Mouse (Mus musculus): ENCODE measurements around the gene Dmrt2. TPM values are rescaled to one million over a fixed set of nuclear protein-coding genes. Genes with fewer than 3 reads are reported as not detected.
A peak's percentile ranks its signal among the peaks of the same experiment; 100 is the strongest.

Gene Dmrt2
- polyA plus RNA-seq, 1 experiment from 2014 or later: 0.79 TPM

DNA sequence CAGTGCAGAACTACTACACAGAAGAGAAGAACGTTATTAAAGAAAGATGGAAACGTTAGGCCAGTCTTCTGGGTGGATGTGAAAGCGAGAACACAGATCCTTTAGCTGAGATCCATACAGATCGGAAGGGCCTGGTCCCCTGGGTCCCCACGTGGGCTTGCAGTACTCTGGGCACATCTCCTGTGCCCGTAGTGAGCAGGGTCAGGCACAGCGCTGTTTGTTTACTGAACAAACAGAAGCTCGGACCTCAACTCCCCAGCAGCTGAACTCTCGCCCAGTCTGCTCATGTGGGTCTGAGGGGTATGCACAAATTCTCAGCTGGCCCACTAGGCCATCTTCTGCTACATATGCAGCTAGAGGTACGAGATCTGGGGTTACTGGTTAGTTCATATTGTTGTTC, 21.7 kb upstream of the Dmrt2 start:
- Histone ChIP-seq H3K9ac (ENCODE audit: low read depth, low read length) (no peak overlapping the region), H3K9me3 (replicated peaks; ENCODE audit: control insufficient read depth, low read length) (no peaks in the 10 kb centered on the region), H3K27ac (ENCODE audit: low read depth, low read length) (no peak overlapping the region), H3K4me1 (ENCODE audit: control insufficient read depth, insufficient read depth, low read length) (no peaks in the 10 kb centered on the region), H3K4me2 (no peak overlapping the region), H3K4me3 (ENCODE audit: low read depth, low read length) (no peak overlapping the region), H3K36me3 (ENCODE audit: control insufficient read depth, insufficient read depth, low read length) (no peaks in the 10 kb centered on the region), H3K27me3 (ENCODE audit: control insufficient read depth, insufficient read depth, low read length) (no peaks in the 10 kb centered on the region)
- ATAC-seq (replicated peaks; ENCODE audit: insufficient number of reproducible peaks, low FRiP score, low TSS enrichment): no peak
- WGBS (ENCODE audit: insufficient replicate concordance): 63% methylated on average over 10 of the region's 10 CpGs

DNA sequence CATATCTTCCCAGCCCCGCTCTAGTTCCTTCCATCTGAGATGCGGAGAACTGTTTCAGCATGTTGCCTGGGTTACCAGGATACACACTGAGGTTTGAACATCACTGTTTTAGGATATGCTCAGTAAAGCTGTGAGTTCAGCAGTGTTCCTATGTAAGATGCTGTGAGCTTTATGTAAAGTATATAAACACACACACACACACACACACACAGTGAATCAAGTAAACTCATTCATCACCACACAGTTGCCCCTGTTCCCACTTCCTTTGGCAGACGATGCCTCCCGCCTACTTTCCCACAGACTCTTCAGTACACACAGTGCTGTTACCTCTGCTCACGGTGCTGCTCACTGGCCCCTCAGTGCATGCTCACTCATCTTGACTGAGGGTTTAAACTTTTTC, 19.7 kb upstream of the Dmrt2 start:
- no peaks in the 10 kb centered on the region for H3K27me3 ChIP-seq (ENCODE audit: control insufficient read depth, insufficient read depth, low read length)
- no peak for ATAC-seq (replicated peaks; ENCODE audit: insufficient number of reproducible peaks, low FRiP score, low TSS enrichment)
- WGBS (ENCODE audit: insufficient replicate concordance): 70% methylated on average over 5 of the region's 5 CpGs
- H3K4me2 ChIP-seq: no peak overlapping the region
- no peak overlapping the region for H3K9ac ChIP-seq (ENCODE audit: low read depth, low read length)
- H3K4me1 ChIP-seq (ENCODE audit: control insufficient read depth, insufficient read depth, low read length): no peaks in the 10 kb centered on the region
- H3K4me3 ChIP-seq (ENCODE audit: low read depth, low read length): no peak overlapping the region
- H3K9me3 ChIP-seq (replicated peaks; ENCODE audit: control insufficient read depth, low read length): no peaks in the 10 kb centered on the region
- no peaks in the 10 kb centered on the region for H3K36me3 ChIP-seq (ENCODE audit: control insufficient read depth, insufficient read depth, low read length)
- H3K27ac ChIP-seq (ENCODE audit: low read depth, low read length): no peak overlapping the region

DNA sequence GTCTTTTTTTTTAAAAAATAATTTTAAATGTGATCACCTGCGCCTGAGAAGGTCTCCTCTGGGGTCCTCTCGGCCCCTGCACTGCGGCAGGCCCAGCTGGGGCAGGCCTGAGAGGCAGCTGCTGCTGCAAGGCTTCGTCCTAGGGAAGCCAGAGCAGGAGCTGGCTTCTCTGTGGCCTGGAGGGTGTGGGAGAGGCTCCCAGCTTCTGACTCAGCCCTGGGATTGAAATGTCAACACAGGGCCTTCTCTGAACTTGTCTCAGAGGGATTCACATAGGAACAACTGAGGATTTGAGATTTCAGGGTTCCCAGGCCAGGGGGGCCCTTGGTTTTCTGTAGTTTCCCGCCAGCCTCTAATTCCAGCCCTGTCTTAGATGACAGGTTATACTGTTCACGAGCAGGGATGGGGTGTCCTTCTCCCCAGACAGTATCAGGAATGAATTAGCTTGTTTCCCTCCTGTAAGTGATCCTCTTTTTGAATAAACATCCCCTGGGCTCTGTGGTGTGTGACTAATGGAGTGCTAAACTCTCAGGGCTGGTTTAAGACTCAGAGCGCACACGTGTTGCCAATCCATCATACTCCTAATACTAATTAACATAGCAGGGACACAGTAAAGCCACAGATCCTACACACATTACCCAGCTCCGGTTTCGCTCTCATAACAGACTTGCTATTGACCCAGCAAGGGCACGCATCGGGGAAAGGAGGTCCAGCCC, 18.0 kb upstream of the Dmrt2 start:
- Histone ChIP-seq H3K27me3 (ENCODE audit: control insufficient read depth, insufficient read depth, low read length) (no peaks in the 10 kb centered on the region), H3K4me2 (no peak overlapping the region), H3K36me3 (ENCODE audit: control insufficient read depth, insufficient read depth, low read length) (no peaks in the 10 kb centered on the region), H3K4me1 (ENCODE audit: control insufficient read depth, insufficient read depth, low read length) (no peaks in the 10 kb centered on the region), H3K27ac (ENCODE audit: low read depth, low read length) (no peak overlapping the region), H3K9ac (ENCODE audit: low read depth, low read length) (no peak overlapping the region), H3K9me3 (replicated peaks; ENCODE audit: control insufficient read depth, low read length) (no peaks in the 10 kb centered on the region), H3K4me3 (ENCODE audit: low read depth, low read length) (no peak overlapping the region)
- ATAC-seq (replicated peaks; ENCODE audit: insufficient number of reproducible peaks, low FRiP score, low TSS enrichment): no peak
- WGBS (ENCODE audit: insufficient replicate concordance): 62% methylated on average over 12 of the region's 12 CpGs

DNA sequence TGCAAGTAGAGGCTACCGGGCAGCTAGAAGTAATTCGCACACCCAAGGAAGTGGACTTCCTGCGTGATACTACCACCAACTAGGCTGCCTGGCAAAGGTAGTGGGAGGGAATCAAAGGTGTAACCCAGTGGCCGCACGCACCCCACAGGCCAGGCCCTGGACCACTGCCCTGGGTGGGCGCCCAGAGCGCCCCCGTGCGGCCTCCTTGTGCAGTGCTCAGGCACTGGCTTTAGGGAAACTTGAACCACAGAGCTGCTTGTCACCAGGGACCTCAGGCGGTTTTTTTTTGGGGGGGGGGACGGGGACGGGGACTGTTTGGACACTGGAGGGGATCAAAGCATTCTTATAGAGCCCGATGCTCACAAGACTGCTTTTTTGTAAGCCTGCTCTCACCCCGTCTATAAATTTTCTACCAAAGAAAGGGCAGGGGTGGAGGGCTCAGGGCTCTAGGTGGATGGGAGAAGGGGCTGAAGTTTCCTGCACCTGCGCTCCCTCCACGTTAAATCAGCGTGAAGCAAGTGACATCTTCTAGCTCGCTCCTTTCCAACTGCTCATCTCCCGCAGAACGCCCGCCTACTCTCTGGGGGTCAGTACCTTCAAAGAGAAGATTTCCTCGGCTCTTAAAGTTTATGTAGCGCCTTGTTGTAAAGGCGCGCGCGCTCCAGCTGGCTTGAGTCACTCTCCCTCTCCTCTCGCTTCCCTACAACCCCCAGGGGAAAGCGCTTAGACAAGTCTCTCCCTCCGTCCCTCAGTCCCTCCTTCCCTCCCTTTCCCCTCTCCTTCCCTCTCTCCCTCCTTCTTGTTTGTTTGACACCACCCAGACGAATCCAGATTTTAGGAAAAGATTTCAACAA, 6.5 kb upstream of the Dmrt2 start:
- no peak for ATAC-seq (replicated peaks; ENCODE audit: insufficient number of reproducible peaks, low FRiP score, low TSS enrichment)
- 4% methylated on average over 31 of the region's 31 CpGs for WGBS (ENCODE audit: insufficient replicate concordance)
- H3K4me2 ChIP-seq: peak overlapping the region; percentile 54
- 0 out of 2 replicates have a peak overlapping the region, but pooled peaks have one; percentile 43 for H3K9ac ChIP-seq (ENCODE audit: low read depth, low read length)
- no peaks in the 10 kb centered on the region for H3K4me1 ChIP-seq (ENCODE audit: control insufficient read depth, insufficient read depth, low read length)
- no peaks in the 10 kb centered on the region for H3K9me3 ChIP-seq (replicated peaks; ENCODE audit: control insufficient read depth, low read length)
- H3K4me3 ChIP-seq (ENCODE audit: low read depth, low read length): peak overlapping the region; percentile 24; the same call in 1 of the 2 replicates
- H3K27ac ChIP-seq (ENCODE audit: low read depth, low read length): no peak overlapping the region
- H3K36me3 ChIP-seq (ENCODE audit: control insufficient read depth, insufficient read depth, low read length): no peaks in the 10 kb centered on the region
- peaks cover 71% of the 10 kb centered on the region for H3K27me3 ChIP-seq (ENCODE audit: control insufficient read depth, insufficient read depth, low read length)

DNA sequence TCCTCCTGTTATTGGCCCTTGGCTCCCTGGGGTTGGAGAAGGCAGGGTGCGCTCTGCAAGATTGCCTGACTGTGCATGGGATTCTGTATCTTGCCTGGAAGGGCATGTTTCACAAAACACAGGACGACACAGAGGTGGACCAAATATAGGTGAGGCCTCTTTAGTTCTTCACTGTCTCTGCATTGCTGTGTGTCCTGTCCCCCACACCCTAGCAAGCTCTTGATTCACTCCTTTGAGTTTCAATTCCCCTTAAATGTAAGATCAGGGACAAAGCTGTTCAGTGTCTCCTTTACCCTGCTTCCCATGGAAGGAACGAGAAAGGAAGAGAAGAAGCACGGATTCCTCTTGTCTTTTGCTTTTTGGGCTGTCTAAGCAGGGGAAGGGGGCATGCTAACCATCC, 4.4 kb upstream of the Dmrt2 start:
- Histone ChIP-seq H3K9ac (ENCODE audit: low read depth, low read length) (no peak overlapping the region), H3K9me3 (replicated peaks; ENCODE audit: control insufficient read depth, low read length) (no peaks in the 10 kb centered on the region), H3K4me2 (no peak overlapping the region), H3K4me1 (ENCODE audit: control insufficient read depth, insufficient read depth, low read length) (0 out of 2 replicates have a peak, but pooled peaks cover 3% of the 10 kb centered on the region), H3K36me3 (ENCODE audit: control insufficient read depth, insufficient read depth, low read length) (no peaks in the 10 kb centered on the region), H3K27ac (ENCODE audit: low read depth, low read length) (no peak overlapping the region), H3K27me3 (ENCODE audit: control insufficient read depth, insufficient read depth, low read length) (peaks cover 90% of the 10 kb centered on the region), H3K4me3 (ENCODE audit: low read depth, low read length) (no peak overlapping the region)
- no peak for ATAC-seq (replicated peaks; ENCODE audit: insufficient number of reproducible peaks, low FRiP score, low TSS enrichment)
- 17% methylated on average over 4 of the region's 4 CpGs for WGBS (ENCODE audit: insufficient replicate concordance)

DNA sequence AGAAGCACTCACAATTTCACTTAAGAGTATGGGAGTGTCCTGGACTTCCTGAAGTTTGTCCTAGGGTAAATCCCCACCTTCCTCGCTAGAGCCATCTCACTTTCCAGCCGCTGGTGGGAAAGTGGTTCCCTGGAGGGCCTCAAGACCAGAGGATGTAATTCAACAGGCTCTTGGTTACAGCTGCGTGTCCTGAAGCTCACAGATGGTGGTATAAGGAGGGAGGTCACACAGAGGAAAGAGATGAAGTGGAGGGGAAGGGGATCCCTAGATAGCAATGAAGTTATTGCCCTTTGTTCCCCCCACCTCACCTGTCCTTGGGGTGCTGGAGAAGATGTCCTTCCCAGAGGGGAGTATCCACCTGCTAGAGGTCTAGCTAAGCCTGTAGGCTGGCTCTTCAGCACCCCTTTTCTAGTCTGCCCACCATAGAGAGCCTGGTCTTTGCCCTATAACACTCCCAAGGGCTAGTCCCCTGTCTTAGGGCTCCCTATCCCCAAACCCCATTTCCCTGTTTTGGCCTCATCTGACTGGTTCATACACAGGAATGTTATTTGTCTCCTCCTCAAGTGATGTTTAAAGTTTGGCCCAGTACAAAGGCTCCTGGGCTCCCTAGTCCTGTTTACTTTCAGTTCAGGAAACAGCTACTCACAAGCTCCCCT, 2.5 kb upstream of the Dmrt2 start:
- Histone ChIP-seq H3K4me1 (ENCODE audit: control insufficient read depth, insufficient read depth, low read length) (peaks cover 10% of the 10 kb centered on the region), H3K4me3 (ENCODE audit: low read depth, low read length) (no peak overlapping the region), H3K27me3 (ENCODE audit: control insufficient read depth, insufficient read depth, low read length) (peaks cover 97% of the 10 kb centered on the region), H3K27ac (ENCODE audit: low read depth, low read length) (no peak overlapping the region), H3K36me3 (ENCODE audit: control insufficient read depth, insufficient read depth, low read length) (no peaks in the 10 kb centered on the region), H3K9me3 (replicated peaks; ENCODE audit: control insufficient read depth, low read length) (no peaks in the 10 kb centered on the region), H3K4me2 (no peak overlapping the region), H3K9ac (ENCODE audit: low read depth, low read length) (no peak overlapping the region)
- WGBS (ENCODE audit: insufficient replicate concordance): 4% methylated on average over 3 of the region's 3 CpGs
- no peak for ATAC-seq (replicated peaks; ENCODE audit: insufficient number of reproducible peaks, low FRiP score, low TSS enrichment)

DNA sequence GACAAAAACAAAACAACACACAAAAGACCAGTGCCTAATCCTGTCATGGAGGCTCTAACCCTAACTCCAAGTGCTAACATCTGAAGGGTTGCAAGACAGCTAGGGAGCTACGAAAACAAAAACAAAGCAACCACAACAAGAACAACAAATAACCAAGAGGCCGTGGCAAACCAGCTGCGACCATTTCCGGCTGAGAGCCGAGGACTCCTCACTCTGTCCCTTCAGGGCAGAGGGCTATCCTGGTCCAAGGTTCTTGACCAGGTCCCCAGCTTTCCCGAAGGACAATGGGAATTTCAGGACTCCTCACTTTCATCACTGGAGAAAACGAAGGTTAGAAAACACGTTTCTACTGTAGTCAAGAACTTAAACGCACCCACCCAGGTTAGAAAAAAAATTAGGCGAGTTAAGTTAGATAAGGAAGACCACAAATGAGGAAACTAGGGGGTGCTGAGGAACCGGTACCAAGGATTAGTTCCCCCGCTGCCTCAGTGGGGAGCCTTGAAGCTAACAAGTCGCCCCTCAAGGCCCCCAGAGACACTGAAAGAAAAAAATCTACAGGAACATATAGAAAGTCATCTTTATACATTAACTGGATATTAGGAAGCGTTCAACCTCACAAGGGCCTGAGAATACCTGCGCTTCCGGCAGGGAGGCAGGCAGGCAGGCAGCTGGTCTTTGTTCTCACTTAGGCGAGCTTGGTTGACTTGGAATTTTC, 1.5 kb upstream of the Dmrt2 start:
- no peak overlapping the region for H3K4me3 ChIP-seq (ENCODE audit: low read depth, low read length)
- under 1% methylated on average over 17 of the region's 17 CpGs for WGBS (ENCODE audit: insufficient replicate concordance)

DNA sequence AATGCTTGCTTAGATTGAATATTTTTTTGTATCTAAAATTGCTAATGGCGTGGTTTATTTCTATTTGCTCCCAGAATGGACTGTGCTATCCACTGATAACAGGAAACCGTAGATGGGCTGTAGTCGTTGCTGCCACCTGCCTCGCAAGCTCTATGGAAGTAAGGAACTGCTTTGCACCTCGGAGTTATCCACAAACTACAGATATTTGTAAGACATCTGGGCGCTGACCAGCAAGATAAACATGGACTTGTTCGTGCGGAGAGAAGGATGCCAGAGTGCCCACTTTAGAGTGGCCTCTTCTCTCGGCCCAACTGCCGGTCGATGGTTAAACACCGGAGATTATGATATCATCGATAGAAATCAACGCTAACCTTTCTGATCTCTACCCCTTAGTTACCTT, 530 bp upstream of the Dmrt2 start:
- no peak for ATAC-seq (replicated peaks; ENCODE audit: insufficient number of reproducible peaks, low FRiP score, low TSS enrichment)
- WGBS (ENCODE audit: insufficient replicate concordance): 1% methylated on average over 14 of the region's 14 CpGs
- H3K9ac ChIP-seq (ENCODE audit: low read depth, low read length): no peak overlapping the region

More for the DNA sequence above, 1.5 kb upstream of the Dmrt2 start:
- Histone ChIP-seq H3K9ac (ENCODE audit: low read depth, low read length) (no peak overlapping the region), H3K4me1 (ENCODE audit: control insufficient read depth, insufficient read depth, low read length) (peaks cover 10% of the 10 kb centered on the region), H3K36me3 (ENCODE audit: control insufficient read depth, insufficient read depth, low read length) (no peaks in the 10 kb centered on the region), H3K4me2 (no peak overlapping the region), H3K27ac (ENCODE audit: low read depth, low read length) (no peak overlapping the region), H3K9me3 (replicated peaks; ENCODE audit: control insufficient read depth, low read length) (no peaks in the 10 kb centered on the region), H3K27me3 (ENCODE audit: control insufficient read depth, insufficient read depth, low read length) (peaks cover 98% of the 10 kb centered on the region)
- no peak for ATAC-seq (replicated peaks; ENCODE audit: insufficient number of reproducible peaks, low FRiP score, low TSS enrichment)

More for the DNA sequence above, 530 bp upstream of the Dmrt2 start:
- Histone ChIP-seq H3K27ac (ENCODE audit: low read depth, low read length) (no peak overlapping the region), H3K9me3 (replicated peaks; ENCODE audit: control insufficient read depth, low read length) (no peaks in the 10 kb centered on the region), H3K27me3 (ENCODE audit: control insufficient read depth, insufficient read depth, low read length) (peaks cover 98% of the 10 kb centered on the region), H3K4me2 (peak overlapping the region; percentile 91), H3K4me1 (ENCODE audit: control insufficient read depth, insufficient read depth, low read length) (peaks cover 10% of the 10 kb centered on the region), H3K36me3 (ENCODE audit: control insufficient read depth, insufficient read depth, low read length) (no peaks in the 10 kb centered on the region), H3K4me3 (ENCODE audit: low read depth, low read length) (peak overlapping the region; percentile 56)
